Mouse (Mus musculus): ENCODE measurements around the gene Slc39a5.

DNA sequence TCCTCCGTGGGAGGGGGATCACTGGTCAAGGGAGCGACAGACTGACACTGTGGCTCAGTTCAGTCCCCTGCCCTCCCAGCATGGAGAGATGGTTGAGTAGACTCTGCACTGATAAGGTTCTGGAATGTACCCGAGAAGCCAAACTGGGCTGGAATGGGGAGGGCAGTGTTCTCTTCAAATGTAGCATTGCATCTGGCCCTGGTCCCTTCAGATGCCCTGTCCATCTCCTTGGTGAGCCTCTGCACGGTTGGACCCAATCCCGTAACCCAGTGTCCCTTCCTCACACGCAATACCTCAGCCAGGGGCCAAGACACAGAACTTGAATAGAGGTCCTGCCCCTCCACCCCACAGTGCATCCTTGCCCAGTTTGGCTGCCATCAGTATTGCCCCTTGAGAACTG is 9.2 kb downstream of the Slc39a5 start:
- TF ChIP-seq CTCF (IDR thresholded peaks at IDR 0.05; ENCODE audit: insufficient read depth, low read depth, low read length) (no peak), POLR2A (IDR thresholded peaks at IDR 0.05; ENCODE audit: insufficient read depth, low read depth, low read length) (no peak)
